Mouse (Mus musculus) midbrain, embryonic 14.5 days (tissue): ENCODE measurements around the gene Parp14. TPM values are rescaled to one million over a fixed set of nuclear protein-coding genes. Genes with fewer than 3 reads are reported as not detected.

Source experiments
- ATAC-seq: fragments of 200-750 bp; cut with Nextera tagmentation; 2 replicates; pipeline ENCODE4 v1.8.0; 2017; ENCODE audit warnings: moderate number of reproducible peaks, moderate library complexity; ENCODE audit not compliant: low FRiP score, low TSS enrichment
- DNase-seq: peaks from one replicate; pipeline ENCODE4 v3.0.0-alpha.2; 2015
- H3K27ac ChIP-seq: fragments of 300-500 bp; sonication (generic); replicated peaks from 2 replicates; pipeline ENCODE4 v1.5.1; 2014; ENCODE audit warnings: mild to moderate bottlenecking, low read depth, low read length, moderate library complexity
- H3K27me3 ChIP-seq: fragments of 300-500 bp; sonication (generic); 2 replicates; pipeline ENCODE4 v1.6.1; 2014; ENCODE audit warnings: low read length, control low read depth, mixed read lengths; ENCODE audit not compliant: control insufficient read depth, insufficient read depth
- H3K36me3 ChIP-seq: fragments of 300-500 bp; sonication (generic); 2 replicates; pipeline ENCODE4 v1.6.1; 2014; ENCODE audit warnings: low read length, control low read depth; ENCODE audit not compliant: control insufficient read depth, insufficient read depth
- H3K4me1 ChIP-seq: fragments of 300-500 bp; sonication (generic); 2 replicates; pipeline ENCODE4 v1.6.1; 2014; ENCODE audit warnings: mild to moderate bottlenecking, antibody characterized with exemption, low read length, control low read depth; ENCODE audit not compliant: control insufficient read depth, insufficient read depth
- H3K4me2 ChIP-seq: fragments of 300-500 bp; sonication (generic); 2 replicates; pipeline ENCODE4 v1.6.1; 2014; ENCODE audit warnings: mild to moderate bottlenecking, low read length, moderate library complexity
- H3K4me3 ChIP-seq: fragments of 300-500 bp; sonication (generic); replicated peaks from 2 replicates; pipeline ENCODE4 v1.5.1; 2014; ENCODE audit warnings: low read depth, low read length
- H3K9ac ChIP-seq: fragments of 300-500 bp; sonication (generic); replicated peaks from 2 replicates; pipeline ENCODE4 v1.6.1; 2014; ENCODE audit warnings: mild to moderate bottlenecking, low read length, moderate library complexity
- H3K9me3 ChIP-seq: fragments of 300-500 bp; sonication (generic); 2 replicates; pipeline ENCODE4 v1.6.1; 2016; ENCODE audit warnings: low read length, control low read depth, mixed read lengths; ENCODE audit not compliant: control insufficient read depth
- WGBS: fragments of 180-500 bp; shearing (Covaris S2); extraction: QIAGEN DNeasy Blood & Tissue Kit; methylation state at CpG from one replicate; pipeline ENCODE4 v1.1.7; 2014; 5-methylcytosine and 5-hydroxymethylcytosine counted together
- polyA plus RNA-seq: library from polyadenylated mRNA; unstranded; fragments of >200 nt; fragmentation: Nextera tagmentation; extraction: Ambion mirVana; gene quantifications from 2 replicates; pipeline ENCODE4 v1.2.1, GENCODE M21; 2014

Gene Parp14
- polyA plus RNA-seq, 1 experiment from 2014 or later = 0.62 TPM

DNA sequence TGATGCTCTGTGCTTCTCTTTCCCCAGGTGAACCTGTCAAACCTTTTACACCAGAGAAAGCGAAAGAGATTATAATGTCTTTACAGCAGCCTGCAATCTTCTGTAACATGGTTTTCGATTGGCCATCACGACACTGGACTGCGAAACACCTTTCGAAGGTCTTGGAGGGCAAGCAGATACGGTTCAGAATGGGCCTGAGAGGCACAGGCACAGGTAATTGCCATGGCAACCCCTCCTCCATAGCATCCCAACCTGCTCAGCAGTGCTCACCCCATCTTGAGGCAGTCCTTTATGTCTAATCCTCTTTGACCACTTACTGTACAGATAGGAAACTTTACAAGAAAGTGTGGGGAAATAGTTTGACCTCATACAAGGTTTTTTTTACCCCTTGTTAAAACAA is 84.2 kb downstream of the Parp14 start:
- Histone ChIP-seq H3K36me3 (peaks cover 11% of the 10 kb centered on the region; the same call in 1 of the 2 replicates), H3K4me3 (no peak overlapping the region), H3K27me3 (no peaks in the 10 kb centered on the region), H3K27ac (no peak overlapping the region), H3K4me1 (no peaks in the 10 kb centered on the region; the same call in 1 of the 2 replicates), H3K9me3 (no peaks in the 10 kb centered on the region), H3K4me2 (no peak overlapping the region), H3K9ac (no peak overlapping the region)
- 85% methylated on average over 6 of the region's 6 CpGs for WGBS
- peak; percentile 11 for DNase-seq
- no peak for ATAC-seq

DNA sequence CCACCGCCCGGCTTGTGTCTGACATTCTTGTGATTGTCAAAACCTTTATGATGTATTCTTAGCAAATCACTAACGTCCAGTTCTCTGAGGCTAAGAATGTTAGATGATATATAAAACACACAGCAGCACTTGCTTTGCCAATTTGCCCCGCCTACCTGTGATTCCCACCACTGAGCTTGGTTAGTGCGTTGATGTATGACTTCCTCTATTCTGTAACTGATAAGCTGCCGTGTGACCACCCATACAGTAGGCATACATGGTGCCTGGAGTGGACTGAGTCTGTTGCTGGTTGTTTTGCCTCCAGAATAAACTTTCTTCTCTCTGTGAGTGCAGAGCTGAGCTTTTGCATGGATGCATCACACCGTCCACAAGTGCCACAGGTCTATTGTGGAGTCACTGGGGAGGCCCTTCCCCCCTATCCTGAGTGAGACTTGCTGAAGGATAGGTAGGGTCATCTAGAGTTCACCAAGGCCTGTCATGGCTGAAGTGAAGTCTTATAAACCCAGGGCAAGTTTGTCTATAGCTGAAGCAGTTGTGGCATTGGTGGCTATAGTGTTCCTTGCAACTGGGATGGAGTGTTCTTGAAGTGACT is 87.1 kb downstream of the Parp14 start:
- DNase-seq = no peak
- 91% methylated on average over 7 of the region's 7 CpGs for WGBS
- no peak overlapping the region for H3K4me2 ChIP-seq
- H3K4me1 ChIP-seq = no peaks in the 10 kb centered on the region; the same call in 1 of the 2 replicates
- no peak overlapping the region for H3K4me3 ChIP-seq
- no peak overlapping the region for H3K27ac ChIP-seq
- H3K36me3 ChIP-seq = 0 out of 2 replicates have a peak, but pooled peaks cover 2% of the 10 kb centered on the region
- H3K9ac ChIP-seq = no peak overlapping the region
- no peaks in the 10 kb centered on the region for H3K9me3 ChIP-seq
- H3K27me3 ChIP-seq = no peaks in the 10 kb centered on the region
- ATAC-seq = no peak

DNA sequence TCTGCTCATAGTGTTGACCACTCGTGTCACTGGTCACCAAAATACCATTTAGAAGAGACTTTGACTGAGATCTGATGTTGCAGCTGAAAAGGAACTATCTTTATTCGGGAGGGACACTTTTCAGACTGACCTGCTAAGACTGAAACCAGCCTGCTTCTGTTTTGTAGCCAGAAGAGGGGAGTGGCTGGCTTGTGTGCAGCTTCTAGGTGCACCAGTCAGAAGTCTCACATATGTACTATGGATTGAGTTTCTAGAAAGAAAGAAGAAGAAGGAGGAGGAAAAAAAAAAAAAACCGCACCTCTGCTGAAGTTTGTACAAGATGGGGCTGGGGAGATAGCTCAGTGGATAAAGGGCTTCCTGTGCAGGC is 88.2 kb downstream of the Parp14 start:
- WGBS = 89% methylated on average over 3 of the region's 3 CpGs
- Histone ChIP-seq H3K36me3 (no peaks in the 10 kb centered on the region), H3K4me3 (no peak overlapping the region), H3K9me3 (no peaks in the 10 kb centered on the region), H3K9ac (no peak overlapping the region), H3K4me2 (no peak overlapping the region), H3K27me3 (no peaks in the 10 kb centered on the region), H3K27ac (no peak overlapping the region), H3K4me1 (no peaks in the 10 kb centered on the region; the same call in 1 of the 2 replicates)
- ATAC-seq (no peak), DNase-seq (no peak)

Other genes with a start within 250 kb of the Parp14 start
- gene Dirc2, start 102.2 kb downstream of the Parp14 start, polyA plus RNA-seq = 40.5 and 44.5 TPM in 2 replicates
- gene Hspbap1, start 101.2 kb downstream of the Parp14 start, polyA plus RNA-seq = 13.4 and 18.1 TPM in 2 replicates
- 0.30 and 3.3 TPM in 2 replicates for gene Parp9, start 66.9 kb upstream of the Parp14 start, polyA plus RNA-seq
- gene Dtx3l, start 67.6 kb upstream of the Parp14 start, polyA plus RNA-seq = 0.55 and 2.8 TPM in 2 replicates
- 73.4 and 104 TPM in 2 replicates for gene Kpna1, start 107.2 kb upstream of the Parp14 start, polyA plus RNA-seq
- 14.4 and 16.9 TPM in 2 replicates for gene Wdr5b, start 169.6 kb upstream of the Parp14 start, polyA plus RNA-seq
- gene Fam162a, start 200.1 kb upstream of the Parp14 start, polyA plus RNA-seq = 126 and 132 TPM in 2 replicates
- gene Ccdc58, start 200.1 kb upstream of the Parp14 start, polyA plus RNA-seq = 27.7 and 29.7 TPM in 2 replicates